Mouse (Mus musculus) CD4-positive, CD25-positive, alpha-beta regulatory T cell, adult 4 months (primary cell): ENCODE results near the gene Erbb3. TPM values are rescaled to one million over a fixed set of nuclear protein-coding genes. Genes with fewer than 3 reads are reported as not detected.

Experiments
- ATAC-seq: one replicate; pipeline ENCODE4 v1.8.0; 2017
- polyA plus RNA-seq, 2 experiments: library from polyadenylated mRNA; unstranded; fragments of 100-300 nt; shearing (Covaris generic); gene quantifications; one replicate each; pipeline ENCODE4 v1.2.1; 2017

The Erbb3 gene
- polyA plus RNA-seq, 2 experiments from 2014 or later = 6.6 to 9.3 TPM

DNA sequence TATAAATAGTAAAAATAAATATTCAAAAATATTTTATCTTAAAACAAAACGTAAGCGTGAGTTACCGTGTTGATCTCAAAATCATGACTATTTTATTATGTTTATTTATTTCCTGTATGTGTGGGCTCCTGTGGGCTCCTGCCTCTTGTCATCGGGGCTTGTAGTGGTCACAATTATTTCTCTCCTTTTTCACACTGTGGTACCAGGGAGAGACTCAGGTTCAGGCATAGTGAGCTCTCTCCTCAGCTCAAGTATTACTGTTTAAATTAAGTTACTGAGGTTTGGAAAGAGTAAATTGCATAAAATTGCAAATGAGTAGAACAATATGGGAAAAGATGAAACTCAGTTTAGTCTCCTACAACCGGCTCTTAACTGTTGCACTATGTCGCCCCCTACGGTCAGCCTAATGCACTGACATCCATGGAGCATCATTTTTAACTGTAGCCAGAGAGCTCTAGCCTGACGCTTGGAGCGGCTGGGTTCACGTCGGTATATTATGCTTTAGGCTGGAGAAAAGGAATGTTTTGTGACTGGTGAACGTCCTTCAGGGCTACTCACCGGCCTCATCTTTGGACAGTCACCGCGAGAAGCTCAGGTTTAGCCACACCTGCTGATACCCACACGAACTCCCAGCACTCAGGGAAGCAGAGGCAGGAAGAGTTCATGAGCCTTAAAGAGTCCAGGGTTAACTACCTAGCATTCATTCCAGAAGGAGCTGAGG is 23.1 kb upstream of the Erbb3 start:
- ATAC-seq = peak; percentile 88

DNA sequence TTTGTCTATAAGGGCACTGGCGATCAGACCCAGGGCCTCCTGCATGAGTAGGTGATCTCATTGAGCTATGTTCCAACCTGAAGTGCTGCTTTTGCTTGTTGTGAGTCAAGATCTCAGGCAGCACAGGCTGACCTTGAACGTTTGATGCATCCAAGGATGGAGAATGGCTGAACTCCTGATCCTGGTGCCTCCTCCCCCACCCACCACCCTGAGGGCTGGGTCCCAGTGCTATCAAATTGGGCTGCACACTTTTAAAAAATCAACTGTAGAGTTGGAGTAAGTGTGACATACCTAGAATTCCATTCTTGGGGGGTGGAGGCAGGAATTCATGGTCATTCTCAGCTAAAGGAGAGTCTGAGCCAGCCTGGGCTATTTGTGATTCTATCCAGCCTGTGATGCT is 17.0 kb upstream of the Erbb3 start:
- no peak for ATAC-seq

GRCm38 (mm10) chr10:128602470-128603128 is 13.1 kb upstream of the Erbb3 start:
- ATAC-seq = no peak

GRCm38 (mm10) chr10:128601499-128601898 is 12.0 kb upstream of the Erbb3 start:
- ATAC-seq = no peak

DNA sequence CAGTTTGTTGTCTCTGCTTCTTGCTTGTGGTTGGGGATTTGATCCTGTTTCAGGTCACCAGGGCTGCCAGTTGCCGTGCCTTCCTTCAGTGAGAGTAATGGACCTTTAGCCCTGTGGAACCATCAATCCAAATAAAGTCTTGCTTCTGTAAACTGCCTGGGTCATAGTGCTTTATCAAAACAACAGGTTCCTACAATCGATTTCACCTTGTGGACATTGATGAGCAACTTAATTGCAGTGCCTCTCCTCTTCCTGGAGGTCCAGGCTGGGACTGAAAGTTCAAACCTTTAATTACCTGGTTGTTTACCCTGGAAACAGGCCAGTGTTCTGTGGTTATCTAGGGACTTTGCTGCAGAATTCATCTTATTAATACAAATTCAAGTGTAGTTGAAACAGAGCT is 9.0 kb upstream of the Erbb3 start:
- no peak for ATAC-seq

DNA sequence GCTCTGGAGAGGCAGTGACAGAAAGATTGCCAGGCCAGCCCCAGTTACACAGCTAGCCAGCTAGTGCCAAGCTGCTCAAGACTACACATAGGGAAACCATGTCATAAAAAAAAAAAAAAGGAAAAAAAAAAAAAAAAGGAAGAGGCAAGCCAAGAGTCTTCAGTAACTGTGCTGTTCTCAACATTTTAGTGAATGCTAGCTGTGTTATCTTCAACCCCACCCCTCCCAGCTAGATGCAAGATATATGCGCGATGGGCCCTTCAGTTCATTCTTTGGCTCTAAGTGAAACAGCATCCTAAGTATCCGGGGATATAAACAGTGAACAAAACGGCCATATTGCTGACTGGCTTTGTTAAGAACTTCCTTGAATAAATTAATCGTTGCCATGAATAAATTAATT is 3.3 kb upstream of the Erbb3 start:
- no peak for ATAC-seq

- no peak for ATAC-seq
Measured at GRCm38 (mm10) chr10:128591436-128591835, 2.0 kb upstream of the Erbb3 start.

DNA sequence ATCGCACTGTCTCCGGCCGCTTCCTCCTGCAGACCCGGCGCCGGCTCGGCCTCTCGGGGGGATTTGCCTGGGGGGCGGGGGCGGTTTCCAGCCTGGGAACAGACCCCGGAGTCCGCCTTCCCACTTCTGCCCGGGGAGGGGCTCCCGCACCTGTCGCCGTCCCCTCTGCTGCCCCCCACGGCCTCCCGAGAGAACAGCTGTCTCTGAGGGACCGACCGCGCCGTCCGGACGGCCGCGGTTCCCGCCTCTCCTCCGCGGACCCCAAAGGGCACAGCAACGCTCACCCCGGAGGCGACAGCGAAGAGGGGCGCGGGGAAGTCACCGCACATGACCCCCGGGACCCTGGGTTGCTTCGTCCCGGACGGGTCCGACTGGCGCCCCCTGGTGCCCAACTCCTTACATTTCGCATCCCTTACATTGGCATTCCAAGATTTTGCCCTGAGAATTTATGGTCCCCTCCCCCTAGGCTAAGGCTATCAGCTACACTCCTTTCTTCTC is 790 bp upstream of the Erbb3 start:
- ATAC-seq = peak; percentile 49

- no peak for ATAC-seq
Measured at GRCm38 (mm10) chr10:128588775-128589463, 533 bp downstream of the Erbb3 start.

DNA sequence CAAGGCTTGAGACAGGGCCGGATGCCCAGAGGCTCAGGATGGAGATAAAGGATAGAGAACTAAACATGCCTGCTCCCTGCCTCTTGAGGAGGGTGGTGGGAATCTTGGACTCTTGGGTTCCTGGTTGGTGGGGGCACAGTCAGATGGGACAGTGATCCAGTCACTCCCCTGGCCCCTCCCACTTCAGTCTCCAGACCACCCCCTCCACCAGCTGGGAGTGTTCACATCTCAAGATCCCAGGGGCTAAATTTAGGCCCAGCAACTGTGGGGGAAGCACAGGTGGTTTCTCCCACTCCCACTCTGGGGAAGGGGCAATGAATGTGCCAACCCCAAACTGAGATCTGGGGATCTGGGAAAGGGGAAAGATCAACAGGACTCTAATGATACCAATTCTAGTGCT is 1.3 kb downstream of the Erbb3 start:
- no peak for ATAC-seq

GRCm38 (mm10) chr10:128587697-128588096 is 1.8 kb downstream of the Erbb3 start:
- no peak for ATAC-seq

- no peak for ATAC-seq
Measured at GRCm38 (mm10) chr10:128587120-128587519, 2.3 kb downstream of the Erbb3 start.

DNA sequence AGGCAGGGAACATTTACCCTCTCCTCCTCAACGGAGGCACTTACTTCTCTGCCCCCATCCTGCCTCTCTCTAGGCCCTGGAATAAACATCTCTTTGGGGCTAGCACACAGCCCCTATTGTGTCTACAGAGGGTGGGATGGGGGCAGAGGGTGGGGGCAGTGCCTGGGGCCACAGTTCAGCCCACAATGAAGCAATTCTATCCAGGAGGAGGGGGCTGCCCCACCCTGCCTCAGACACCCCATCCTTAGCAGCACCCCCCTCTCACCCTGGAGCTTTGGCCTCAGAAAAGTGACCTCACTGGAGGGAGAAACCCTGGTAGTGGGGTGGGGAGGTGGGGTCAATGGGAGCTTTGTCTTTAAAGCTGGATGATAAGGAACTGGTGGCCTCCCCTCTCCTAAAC is 2.9 kb downstream of the Erbb3 start:
- no peak for ATAC-seq

GRCm38 (mm10) chr10:128584386-128584785 is 5.1 kb downstream of the Erbb3 start:
- ATAC-seq = no peak

DNA sequence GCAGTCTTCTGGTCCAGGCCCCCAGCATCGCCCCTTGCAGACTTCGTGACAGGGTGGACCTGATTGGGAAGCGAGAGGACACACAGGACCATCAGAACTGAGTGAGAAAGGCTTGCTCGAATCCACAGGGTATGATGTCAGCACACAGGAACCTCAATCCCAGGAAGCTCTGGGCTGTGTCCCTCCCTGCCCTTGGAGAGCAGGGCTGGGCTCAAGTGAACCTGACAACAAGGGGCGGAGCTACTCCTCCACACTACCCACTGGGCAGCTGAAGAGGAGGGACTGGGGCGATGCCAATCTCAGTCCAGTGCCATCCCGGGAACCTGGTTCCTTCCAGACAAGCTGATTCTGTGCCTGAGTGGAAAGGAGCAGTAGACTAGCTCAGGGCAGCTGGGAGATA is 5.8 kb downstream of the Erbb3 start:
- ATAC-seq = no peak

GRCm38 (mm10) chr10:128579731-128580130 is 9.7 kb downstream of the Erbb3 start:
- ATAC-seq = no peak

GRCm38 (mm10) chr10:128579298-128579697 is 10.2 kb downstream of the Erbb3 start:
- no peak for ATAC-seq

DNA sequence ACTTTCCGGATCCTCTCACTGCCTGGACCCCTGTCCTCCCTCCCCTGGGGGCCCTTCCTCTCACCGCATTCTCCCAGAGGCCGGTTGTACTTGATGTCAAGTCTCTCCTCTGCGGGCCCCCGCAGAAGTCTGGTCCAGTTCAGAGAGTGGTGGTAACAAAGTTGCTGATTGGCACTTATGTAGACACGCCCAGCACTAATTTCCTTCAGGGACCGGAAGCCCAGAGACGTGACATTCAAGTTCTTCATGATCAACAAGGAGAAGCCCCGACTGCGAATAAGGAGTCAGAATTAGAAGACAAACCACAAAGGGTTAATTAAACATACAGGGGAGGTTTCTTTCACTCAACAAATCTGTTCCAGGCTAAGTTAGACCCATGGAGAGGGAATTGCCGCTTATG is 11.1 kb downstream of the Erbb3 start:
- peak; percentile 88 for ATAC-seq

DNA sequence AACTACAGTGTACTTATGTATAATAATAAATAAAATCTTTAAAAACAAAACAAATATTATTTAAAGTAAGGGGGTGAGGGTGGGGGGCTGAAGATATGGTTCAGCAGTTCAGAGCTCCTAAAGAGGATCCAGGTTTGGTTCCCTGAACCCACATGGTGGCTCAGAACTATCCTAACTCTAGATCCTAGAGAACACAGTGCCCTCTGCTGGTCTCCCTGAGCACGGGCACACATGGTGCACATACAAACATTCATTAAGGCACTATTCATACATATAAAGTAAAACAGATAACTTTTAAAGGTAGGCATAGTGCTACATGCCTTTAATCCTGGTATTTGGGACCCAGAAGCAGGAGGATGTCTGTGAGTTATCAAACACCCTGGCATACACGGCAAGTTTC is 14.4 kb downstream of the Erbb3 start:
- no peak for ATAC-seq

DNA sequence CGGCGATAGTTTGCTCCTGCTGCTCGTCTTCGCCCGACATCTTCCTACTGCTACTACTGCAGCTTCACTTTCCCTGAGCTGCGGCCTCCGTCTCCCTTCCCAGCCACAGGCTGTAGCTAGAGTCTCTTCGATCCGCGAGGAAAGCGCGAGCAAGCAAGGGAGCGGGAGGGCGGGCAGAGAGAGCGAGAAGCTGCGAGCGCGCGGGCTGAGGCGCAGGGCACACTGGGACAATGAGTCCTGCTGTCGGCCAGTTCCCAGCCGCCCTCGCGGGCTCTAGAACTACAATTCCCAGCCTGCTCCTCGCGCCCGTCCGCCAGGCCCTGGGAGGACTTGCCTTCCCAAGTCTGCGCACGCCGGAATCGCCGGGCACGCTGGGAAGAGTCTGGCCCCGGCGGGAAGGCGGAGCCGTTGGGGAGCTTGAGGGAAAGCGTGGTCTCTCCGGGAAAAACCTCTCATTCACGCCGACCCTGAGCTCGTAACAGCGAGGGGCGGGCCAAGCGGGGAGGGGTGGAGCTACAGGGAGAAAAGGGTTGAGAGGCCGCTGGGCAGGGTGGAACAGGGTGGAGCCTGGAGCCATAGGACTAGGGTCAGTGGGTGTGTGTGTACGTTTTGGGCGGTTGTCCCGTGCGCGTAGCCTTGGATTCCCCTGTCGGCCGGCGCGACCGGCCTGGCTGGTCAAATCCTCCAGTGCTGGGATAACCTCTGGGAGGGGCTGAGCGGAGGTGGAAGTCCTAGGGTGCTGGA is 23.5 kb downstream of the Erbb3 start, which contains the start of gene Pa2g4:
Gene Pa2g4, minus strand, starts transcription at position 200 of the 744 bp plus-strand sequence.
- ATAC-seq = peak; percentile 98

GRCm38 (mm10) chr10:128565206-128565787 is 24.2 kb downstream of the Erbb3 start:
- ATAC-seq = peak; percentile 6

- ATAC-seq = no peak
Measured at GRCm38 (mm10) chr10:128563544-128563943, 25.9 kb downstream of the Erbb3 start.
